Mouse (Mus musculus) liver, embryonic 13.5 days (tissue): ENCODE results near the gene Wnt9a. TPM values are rescaled to one million over a fixed set of nuclear protein-coding genes. Genes with fewer than 3 reads are reported as not detected.
A peak's percentile ranks its signal among the peaks of the same experiment; 100 is the strongest.

Experiments
- ATAC-seq: fragments of 200-750 bp; cut with Nextera tagmentation; 2 replicates; pipeline ENCODE4 v1.8.0; 2017; ENCODE audit warnings: low read depth, mild to moderate bottlenecking, moderate number of reproducible peaks, moderate library complexity
- DNase-seq: peaks from one replicate; pipeline ENCODE4 v3.0.0; 2022
- H3K27ac ChIP-seq: fragments of 300-500 bp; sonication (generic); 2 replicates; pipeline ENCODE4 v1.5.1; 2015; ENCODE audit warnings: moderate library complexity, mild to moderate bottlenecking, inconsistent platforms
- H3K27me3 ChIP-seq: fragments of 300-500 bp; sonication (generic); 2 replicates; pipeline ENCODE4 v1.6.1; 2015; ENCODE audit warnings: mild to moderate bottlenecking, inconsistent platforms
- H3K36me3 ChIP-seq: fragments of 300-500 bp; sonication (generic); 2 replicates; pipeline ENCODE4 v1.6.1; 2015; ENCODE audit warnings: mild to moderate bottlenecking, inconsistent platforms
- H3K4me1 ChIP-seq: fragments of 300-500 bp; sonication (generic); replicated peaks from 2 replicates; pipeline ENCODE4 v1.6.1; 2015; ENCODE audit warnings: inconsistent platforms
- H3K4me2 ChIP-seq: fragments of 300-500 bp; sonication (generic); 2 replicates; pipeline ENCODE4 v1.6.1; 2015; ENCODE audit warnings: inconsistent platforms, mild to moderate bottlenecking, moderate library complexity
- H3K4me3 ChIP-seq: fragments of 300-500 bp; sonication (generic); replicated peaks from 2 replicates; pipeline ENCODE4 v1.5.1; 2015; ENCODE audit warnings: mild to moderate bottlenecking, inconsistent platforms
- H3K9ac ChIP-seq: fragments of 300-500 bp; sonication (generic); 2 replicates; pipeline ENCODE4 v1.6.1; 2015; ENCODE audit warnings: mild to moderate bottlenecking, inconsistent platforms
- H3K9me3 ChIP-seq: fragments of 300-500 bp; sonication (generic); replicated peaks from 2 replicates; pipeline ENCODE4 v1.6.1; 2016; ENCODE audit warnings: inconsistent platforms
- WGBS: fragments of 180-500 bp; shearing (Covaris S2); methylation state at CpG from one replicate; pipeline ENCODE4 v1.1.7; 2015; ENCODE audit not compliant: insufficient replicate concordance; 5-methylcytosine and 5-hydroxymethylcytosine counted together
- polyA plus RNA-seq: library from polyadenylated mRNA; unstranded; fragments of >200 nt; fragmentation: Nextera tagmentation; extraction: Ambion mirVana; gene quantifications from 2 replicates; pipeline ENCODE4 v1.2.1, GENCODE M21; 2015

The Wnt9a gene
- polyA plus RNA-seq, 1 experiment from 2014 or later, result 0.22 TPM

GRCm38 (mm10) chr11:59305008-59305820, 1.5 kb upstream of the Wnt9a start:
- 34% methylated on average over 22 of the region's 22 CpGs for WGBS
- DNase-seq (no peak), ATAC-seq (no peak)

DNA sequence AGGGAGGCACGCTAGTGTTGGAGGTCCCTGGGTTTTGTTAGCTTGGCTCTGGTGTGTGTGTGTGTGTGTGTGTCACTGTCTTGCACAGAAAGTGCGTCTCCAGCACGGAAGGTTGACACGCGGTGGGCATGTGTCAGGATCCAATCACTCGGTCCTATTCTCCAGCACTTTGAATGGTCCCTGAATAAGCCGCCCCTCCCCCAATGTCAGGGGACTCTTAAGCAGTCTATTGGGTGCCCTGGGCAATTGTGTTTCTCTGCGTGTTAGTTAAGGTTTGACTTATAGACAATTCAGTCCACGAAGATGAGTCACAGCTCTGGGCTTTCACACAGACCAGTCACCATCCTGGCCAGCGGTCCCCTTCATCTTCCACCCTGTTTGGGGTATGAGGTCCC, 910 bp upstream of the Wnt9a start:
- H3K36me3 ChIP-seq, result no peaks in the 10 kb centered on the region
- H3K9me3 ChIP-seq, result no peaks in the 10 kb centered on the region
- 0 out of 2 replicates have a peak, but pooled peaks cover 6% of the 10 kb centered on the region for H3K4me1 ChIP-seq
- H3K9ac ChIP-seq, result no peak overlapping the region
- no peak overlapping the region for H3K27ac ChIP-seq
- H3K4me3 ChIP-seq, result no peak overlapping the region
- DNase-seq (no peak), ATAC-seq (no peak)
- 8% methylated on average over 10 of the region's 10 CpGs for WGBS
- H3K27me3 ChIP-seq, result peaks cover 92% of the 10 kb centered on the region
- H3K4me2 ChIP-seq, result no peak overlapping the region; the same call in 1 of the 2 replicates

More at GRCm38 (mm10) chr11:59305008-59305820, 1.5 kb upstream of the Wnt9a start:
- Histone ChIP-seq H3K36me3 (no peaks in the 10 kb centered on the region), H3K27me3 (peaks cover 92% of the 10 kb centered on the region), H3K9me3 (no peaks in the 10 kb centered on the region), H3K4me1 (0 out of 2 replicates have a peak, but pooled peaks cover 6% of the 10 kb centered on the region), H3K4me3 (no peak overlapping the region), H3K4me2 (no peak overlapping the region), H3K27ac (no peak overlapping the region), H3K9ac (no peak overlapping the region)

GRCm38 (mm10) chr11:59307422-59308163, 865 bp downstream of the Wnt9a start:
- ATAC-seq (peak; percentile 32; the same call in 1 of the 2 replicates), DNase-seq (peak; percentile 24)
- H3K9me3 ChIP-seq, result no peaks in the 10 kb centered on the region
- 3% methylated on average over 45 of the region's 45 CpGs for WGBS
- H3K4me3 ChIP-seq, result peak overlapping the region; percentile 54
- H3K36me3 ChIP-seq, result no peaks in the 10 kb centered on the region
- no peak overlapping the region for H3K27ac ChIP-seq
- peak overlapping the region; percentile 64 for H3K4me2 ChIP-seq
- H3K27me3 ChIP-seq, result peaks cover 96% of the 10 kb centered on the region
- 0 out of 2 replicates have a peak, but pooled peaks cover 6% of the 10 kb centered on the region for H3K4me1 ChIP-seq
- no peak overlapping the region for H3K9ac ChIP-seq

DNA sequence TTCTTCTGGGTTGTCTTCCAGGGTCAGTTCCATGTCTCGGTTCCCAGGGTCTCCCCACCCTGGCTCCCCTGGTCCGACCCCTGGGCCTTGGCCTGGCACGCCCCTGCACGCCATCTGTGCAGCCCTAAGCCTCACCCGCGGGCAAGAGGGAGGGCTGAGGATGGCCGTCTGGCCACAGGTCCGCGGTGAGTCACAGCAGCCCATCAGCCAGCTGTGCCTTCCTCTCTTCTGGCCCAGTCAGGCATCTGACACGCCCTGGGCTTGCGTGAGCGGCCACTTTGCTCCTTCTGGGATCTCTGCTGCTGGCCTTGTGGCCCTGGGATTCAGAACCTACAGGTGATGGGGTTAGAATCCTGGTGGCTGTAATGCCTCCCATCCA, 1.4 kb downstream of the Wnt9a start:
- 31% methylated on average over 12 of the region's 12 CpGs for WGBS
- 0 out of 2 replicates have a peak, but pooled peaks cover 6% of the 10 kb centered on the region for H3K4me1 ChIP-seq

GRCm38 (mm10) chr11:59308625-59309024, 1.9 kb downstream of the Wnt9a start:
- Histone ChIP-seq H3K4me1 (0 out of 2 replicates have a peak, but pooled peaks cover 6% of the 10 kb centered on the region), H3K36me3 (no peaks in the 10 kb centered on the region), H3K9ac (no peak overlapping the region), H3K4me2 (no peak overlapping the region), H3K9me3 (no peaks in the 10 kb centered on the region), H3K27ac (no peak overlapping the region), H3K27me3 (peaks cover 99% of the 10 kb centered on the region), H3K4me3 (no peak overlapping the region)
- DNase-seq (no peak), ATAC-seq (no peak)
- WGBS, result 32% methylated on average over 6 of the region's 6 CpGs

More for the DNA sequence above, 1.4 kb downstream of the Wnt9a start:
- H3K9ac ChIP-seq, result no peak overlapping the region
- H3K4me3 ChIP-seq, result no peak overlapping the region
- no peak overlapping the region for H3K27ac ChIP-seq
- DNase-seq (no peak), ATAC-seq (no peak)
- H3K36me3 ChIP-seq, result no peaks in the 10 kb centered on the region
- H3K4me2 ChIP-seq, result no peak overlapping the region
- H3K9me3 ChIP-seq, result no peaks in the 10 kb centered on the region
- H3K27me3 ChIP-seq, result peaks cover 99% of the 10 kb centered on the region

- Histone ChIP-seq H3K36me3 (no peaks in the 10 kb centered on the region), H3K4me3 (no peak overlapping the region), H3K27ac (no peak overlapping the region), H3K4me2 (no peak overlapping the region), H3K4me1 (0 out of 2 replicates have a peak, but pooled peaks cover 6% of the 10 kb centered on the region), H3K9ac (no peak overlapping the region), H3K27me3 (peaks cover 97% of the 10 kb centered on the region), H3K9me3 (no peaks in the 10 kb centered on the region)
- DNase-seq (no peak), ATAC-seq (no peak)
- whole genome bisulfite sequencing, result 22% methylated on average over 11 of the region's 12 CpGs
Observed at GRCm38 (mm10) chr11:59309106-59309805, 2.5 kb downstream of the Wnt9a start.

DNA sequence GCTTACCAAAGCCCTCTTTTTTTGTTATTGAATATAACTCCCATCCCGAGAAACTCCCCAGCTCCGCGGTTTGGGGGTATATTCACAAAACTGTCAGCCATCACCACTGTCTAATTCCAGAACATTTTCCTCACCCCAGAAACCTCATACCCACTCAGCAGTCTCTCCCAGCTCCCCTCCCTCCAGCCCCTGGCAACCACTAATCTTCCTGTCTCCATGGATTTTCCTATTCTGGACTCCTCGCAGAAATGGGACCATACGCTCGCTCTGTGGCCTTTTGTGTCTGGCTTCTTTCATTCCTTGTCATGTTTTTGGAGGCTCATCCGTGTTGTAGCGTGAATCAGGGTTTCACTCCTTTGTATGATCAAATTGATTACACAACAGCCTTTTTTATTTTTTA, 3.2 kb downstream of the Wnt9a start:
- H3K27ac ChIP-seq, result no peak overlapping the region
- H3K4me1 ChIP-seq, result 0 out of 2 replicates have a peak, but pooled peaks cover 6% of the 10 kb centered on the region
- no peak overlapping the region for H3K4me3 ChIP-seq
- DNase-seq (no peak), ATAC-seq (no peak)
- no peaks in the 10 kb centered on the region for H3K9me3 ChIP-seq
- no peak overlapping the region for H3K9ac ChIP-seq
- no peaks in the 10 kb centered on the region for H3K36me3 ChIP-seq
- H3K4me2 ChIP-seq, result no peak overlapping the region
- WGBS, result 60% methylated on average over 8 of the region's 8 CpGs
- H3K27me3 ChIP-seq, result peaks cover 96% of the 10 kb centered on the region

DNA sequence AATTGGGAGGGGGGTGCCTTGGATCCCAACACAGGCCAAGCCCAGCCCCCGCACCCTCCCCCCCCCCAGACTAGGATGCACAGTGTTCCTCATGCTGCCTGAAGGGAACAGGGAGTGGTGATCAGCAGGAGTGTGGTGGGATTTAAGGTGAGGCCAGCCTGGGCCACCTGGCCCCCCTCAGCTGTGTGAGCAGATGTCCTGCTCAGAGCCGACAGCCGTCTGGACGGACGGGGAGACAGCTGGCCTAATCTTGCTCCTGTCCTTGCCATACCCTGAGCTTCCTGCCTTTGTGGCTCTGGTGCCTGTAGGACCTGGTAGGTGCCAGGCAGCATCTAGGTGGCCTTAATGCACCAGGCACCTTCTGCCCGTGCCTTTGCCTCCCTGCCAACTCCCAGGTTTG, 5.3 kb downstream of the Wnt9a start:
- ATAC-seq (no peak), DNase-seq (no peak)
- no peak overlapping the region for H3K4me2 ChIP-seq
- WGBS, result 47% methylated on average over 6 of the region's 6 CpGs
- H3K4me3 ChIP-seq, result no peak overlapping the region
- H3K9me3 ChIP-seq, result no peaks in the 10 kb centered on the region
- peaks cover 86% of the 10 kb centered on the region for H3K27me3 ChIP-seq
- 0 out of 2 replicates have a peak, but pooled peaks cover 4% of the 10 kb centered on the region for H3K4me1 ChIP-seq
- no peak overlapping the region for H3K9ac ChIP-seq
- no peaks in the 10 kb centered on the region for H3K36me3 ChIP-seq
- no peak overlapping the region for H3K27ac ChIP-seq

DNA sequence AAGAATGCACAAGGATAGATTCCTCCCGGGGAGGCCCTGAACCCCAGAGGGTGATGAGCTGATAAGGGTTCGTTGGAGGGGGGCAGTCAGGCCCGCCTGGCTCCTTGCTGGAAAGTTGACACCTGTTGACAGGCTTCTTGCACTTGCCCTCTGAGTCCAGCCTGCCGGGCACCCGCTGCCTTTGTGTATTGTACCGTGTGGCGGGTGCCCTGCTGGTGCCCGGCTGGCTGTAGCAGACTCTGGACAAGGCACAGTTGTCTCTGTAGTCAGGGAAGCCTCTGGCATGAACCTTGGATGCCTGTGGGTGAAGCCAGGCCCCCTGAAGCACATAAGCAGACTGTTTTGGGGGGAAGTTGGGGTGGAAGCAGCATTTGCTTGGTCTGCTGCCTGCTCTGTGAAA, 5.8 kb downstream of the Wnt9a start:
- ATAC-seq (no peak), DNase-seq (no peak)
- H3K27ac ChIP-seq, result no peak overlapping the region
- H3K9ac ChIP-seq, result no peak overlapping the region
- no peaks in the 10 kb centered on the region for H3K36me3 ChIP-seq
- H3K9me3 ChIP-seq, result no peaks in the 10 kb centered on the region
- no peaks in the 10 kb centered on the region for H3K4me1 ChIP-seq
- H3K27me3 ChIP-seq, result peaks cover 83% of the 10 kb centered on the region
- 54% methylated on average over 8 of the region's 8 CpGs for WGBS
- no peak overlapping the region for H3K4me3 ChIP-seq
- no peak overlapping the region for H3K4me2 ChIP-seq

DNA sequence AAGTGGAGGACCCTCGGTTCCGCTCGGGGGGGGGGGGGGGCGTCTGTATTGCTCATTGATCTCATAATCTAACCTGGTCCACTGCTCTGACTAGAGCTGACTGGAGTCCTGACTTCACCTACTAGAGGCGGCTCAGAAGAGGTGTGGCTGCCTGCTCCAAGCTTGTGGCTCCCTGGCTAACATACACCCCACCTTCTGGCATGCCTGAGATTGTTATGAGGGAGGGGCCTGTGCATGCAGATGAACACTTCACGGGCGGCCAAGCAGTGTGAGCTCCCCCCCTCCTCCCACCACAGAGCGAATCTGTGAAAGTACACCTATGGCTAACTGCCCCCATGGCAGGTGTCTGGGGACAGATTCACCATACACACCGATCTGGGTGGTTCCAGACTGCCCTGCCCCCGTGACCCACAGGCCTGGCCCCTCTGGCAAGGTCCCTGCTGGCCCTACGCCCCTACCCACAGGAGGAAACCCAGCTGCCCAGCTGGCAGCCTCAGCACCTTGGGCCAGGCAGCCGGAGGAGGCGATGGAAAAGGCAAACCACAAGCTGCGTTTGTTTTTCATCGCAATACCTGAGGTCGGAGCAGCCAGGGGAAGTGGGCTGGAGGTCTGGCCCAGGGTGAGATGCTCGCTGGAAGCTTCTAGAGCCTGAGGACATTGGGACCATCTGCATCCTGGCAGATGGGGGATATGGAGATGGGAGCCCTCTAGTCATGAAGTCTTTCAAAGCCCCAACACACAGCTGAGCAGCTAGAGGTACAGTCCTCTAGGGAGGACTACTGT, 6.5 kb downstream of the Wnt9a start:
- H3K4me2 ChIP-seq, result no peak overlapping the region
- H3K27ac ChIP-seq, result no peak overlapping the region
- H3K36me3 ChIP-seq, result no peaks in the 10 kb centered on the region
- ATAC-seq, result no peak
- no peak overlapping the region for H3K4me3 ChIP-seq
- H3K9ac ChIP-seq, result no peak overlapping the region
- WGBS, result 47% methylated on average over 17 of the region's 17 CpGs
- no peaks in the 10 kb centered on the region for H3K4me1 ChIP-seq
- no peak for DNase-seq
- H3K27me3 ChIP-seq, result peaks cover 75% of the 10 kb centered on the region
- H3K9me3 ChIP-seq, result no peaks in the 10 kb centered on the region
